Mouse (Mus musculus): Measurements from ENCODE around the gene Cfap74. TPM values are rescaled to one million over a fixed set of nuclear protein-coding genes. Genes with fewer than 3 reads are reported as not detected.

Cfap74 gene
- total RNA-seq (2021), result under 1 TPM; 0.26 to 0.32 TPM
- 0.67 and 0.78 TPM in 2 replicates for polyA plus RNA-seq (2012; rRNA removed)
- long read RNA-seq, result 0 reads

DNA sequence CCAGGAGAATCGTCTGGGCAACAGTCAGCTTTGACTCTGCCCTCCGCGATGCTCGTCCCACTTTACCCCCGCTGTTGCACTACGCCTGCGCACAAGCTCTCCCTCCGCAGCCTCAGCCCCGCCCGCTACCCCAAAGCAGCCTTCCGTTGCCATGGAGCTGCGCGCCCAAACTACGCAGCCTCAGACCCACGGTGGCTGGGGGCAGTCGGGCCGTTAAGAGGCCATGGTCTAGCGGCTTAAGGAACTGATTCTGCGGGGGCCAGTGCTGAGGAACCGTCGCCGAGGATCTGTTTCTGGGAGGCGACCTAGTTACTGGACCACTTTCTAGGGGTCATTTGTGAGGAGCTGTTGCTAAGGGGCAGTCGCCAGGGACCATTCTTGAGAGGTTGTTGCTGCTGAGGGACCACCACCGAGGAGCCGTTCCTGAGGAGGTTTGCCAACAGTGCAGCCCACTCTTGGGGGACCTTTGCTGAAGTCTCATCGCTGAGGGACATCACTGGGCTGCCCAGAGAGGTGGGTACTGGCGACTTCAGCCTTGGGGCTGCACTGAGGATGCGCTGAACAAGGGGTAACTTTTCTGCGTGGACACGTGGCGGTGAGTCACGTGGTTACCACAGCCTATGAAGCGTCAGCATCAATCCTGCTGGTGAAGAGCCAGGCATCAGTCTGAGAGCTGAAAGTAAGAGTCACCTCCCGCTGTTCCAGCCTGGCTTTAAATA lies at the start of gene Cfap74:
Gene Cfap74, plus strand, starts transcription at position 133 of the 719 bp plus-strand sequence.
- H3K36me3 ChIP-seq (ENCODE audit: control insufficient read depth, insufficient read depth, low read length), result no peaks in the 10 kb centered on the region
- peak within 1 kb of the TSS; percentile 41 for H3K4me3 ChIP-seq
- 1% methylated on average over 35 of the region's 35 CpGs for WGBS
- H3K4me1 ChIP-seq (ENCODE audit: control insufficient read depth, insufficient read depth, low read length), result no peaks in the 10 kb centered on the region; the same call in 1 of the 2 replicates
- no peak within 1 kb of the TSS for H3K9ac ChIP-seq (ENCODE audit: low read depth, low read length)
- intact Hi-C loops (cut with DNase I), result no loop called here
- DNase-seq, result peak; percentile 80 to 82
- H3K79me2 ChIP-seq (replicated peaks; ENCODE audit: control insufficient read depth, insufficient read depth, low read length), result no peaks in the 10 kb centered on the region
- H3K27ac ChIP-seq, result no peak within 1 kb of the TSS
- H3K27me3 ChIP-seq (ENCODE audit: control insufficient read depth, insufficient read depth, low read length), result no peaks in the 10 kb centered on the region
- TF ChIP-seq POLR2A (IDR thresholded peaks at IDR 0.05; ENCODE audit: insufficient read depth, low read depth, low read length), result no peak
- TF ChIP-seq EP300 (IDR thresholded peaks at IDR 0.05; ENCODE audit: insufficient read depth, low read depth, low read length), result no peak
- TF ChIP-seq CTCF (IDR thresholded peaks at IDR 0.05), result no peak

- Histone ChIP-seq H3K4me3 (no peak overlapping the region), H3K27me3 (ENCODE audit: control insufficient read depth, insufficient read depth, low read length) (peaks cover 11% of the 10 kb centered on the region), H3K36me3 (ENCODE audit: control insufficient read depth, insufficient read depth, low read length) (no peaks in the 10 kb centered on the region), H3K9ac (ENCODE audit: low read depth, low read length) (no peak overlapping the region), H3K4me1 (ENCODE audit: control insufficient read depth, insufficient read depth, low read length) (no peaks in the 10 kb centered on the region), H3K27ac (no peak overlapping the region), H3K79me2 (replicated peaks; ENCODE audit: control insufficient read depth, insufficient read depth, low read length) (no peaks in the 10 kb centered on the region)
- DNase-seq, result no peak
- intact Hi-C loops (cut with DNase I), result loop anchor here (10.0 kb wide), 1 partner anchor 215 kb away; no protein-coding TSS in a partner anchor
- WGBS, result 39% methylated on average over 12 of the region's 12 CpGs
- TF ChIP-seq CTCF (IDR thresholded peaks at IDR 0.05) (no peak), EP300 (IDR thresholded peaks at IDR 0.05; ENCODE audit: insufficient read depth, low read depth, low read length) (no peak), POLR2A (IDR thresholded peaks at IDR 0.05; ENCODE audit: insufficient read depth, low read depth, low read length) (no peak)
Measured at GRCm38 (mm10) chr4:155359560-155360464, 49.2 kb upstream of the Cfap74 start.

GRCm38 (mm10) chr4:155360856-155361255 lies 48.1 kb upstream of the Cfap74 start:
- WGBS, result 2% methylated on average over 42 of the region's 42 CpGs
- Histone ChIP-seq H3K9ac (ENCODE audit: low read depth, low read length) (0 out of 2 replicates have a peak overlapping the region, but pooled peaks have one; percentile 15), H3K4me3 (peak overlapping the region; percentile 38; the same call in 1 of the 2 replicates), H3K79me2 (replicated peaks; ENCODE audit: control insufficient read depth, insufficient read depth, low read length) (no peaks in the 10 kb centered on the region), H3K36me3 (ENCODE audit: control insufficient read depth, insufficient read depth, low read length) (no peaks in the 10 kb centered on the region), H3K27me3 (ENCODE audit: control insufficient read depth, insufficient read depth, low read length) (peaks cover 11% of the 10 kb centered on the region), H3K27ac (no peak overlapping the region), H3K4me1 (ENCODE audit: control insufficient read depth, insufficient read depth, low read length) (no peaks in the 10 kb centered on the region)
- intact Hi-C loops (cut with DNase I), result loop anchor here (10.0 kb wide), 1 partner anchor 214 kb away; no protein-coding TSS in a partner anchor
- TF ChIP-seq EP300 (IDR thresholded peaks at IDR 0.05; ENCODE audit: insufficient read depth, low read depth, low read length) (no peak), CTCF (IDR thresholded peaks at IDR 0.05) (no peak), POLR2A (IDR thresholded peaks at IDR 0.05; ENCODE audit: insufficient read depth, low read depth, low read length) (no peak)
- no peak for DNase-seq

GRCm38 (mm10) chr4:155361303-155361791 lies 47.6 kb upstream of the Cfap74 start, which contains the start of gene Prkcz:
Gene Prkcz, minus strand, starts transcription at chr4:155361361.
- intact Hi-C loops (cut with DNase I), result loop anchor here (10.0 kb wide), 1 partner anchor 213 kb away; no protein-coding TSS in a partner anchor
- no peaks in the 10 kb centered on the region for H3K36me3 ChIP-seq (ENCODE audit: control insufficient read depth, insufficient read depth, low read length)
- H3K4me3 ChIP-seq, result peak within 1 kb of the TSS; percentile 38
- TF ChIP-seq CTCF (IDR thresholded peaks at IDR 0.05) (no peak), EP300 (IDR thresholded peaks at IDR 0.05; ENCODE audit: insufficient read depth, low read depth, low read length) (no peak), POLR2A (IDR thresholded peaks at IDR 0.05; ENCODE audit: insufficient read depth, low read depth, low read length) (no peak)
- under 1% methylated on average over 47 of the region's 51 CpGs for WGBS
- H3K27ac ChIP-seq, result no peak within 1 kb of the TSS
- H3K79me2 ChIP-seq (replicated peaks; ENCODE audit: control insufficient read depth, insufficient read depth, low read length), result no peaks in the 10 kb centered on the region
- peaks cover 11% of the 10 kb centered on the region for H3K27me3 ChIP-seq (ENCODE audit: control insufficient read depth, insufficient read depth, low read length)
- peak; percentile 66 to 84 for DNase-seq
- 0 out of 2 replicates have a peak within 1 kb of the TSS, but pooled peaks have one; percentile 15 for H3K9ac ChIP-seq (ENCODE audit: low read depth, low read length)
- no peaks in the 10 kb centered on the region for H3K4me1 ChIP-seq (ENCODE audit: control insufficient read depth, insufficient read depth, low read length)

GRCm38 (mm10) chr4:155362443-155362842 lies 46.5 kb upstream of the Cfap74 start:
- no peak for DNase-seq
- 41% methylated on average over 5 of the region's 5 CpGs for WGBS
- Histone ChIP-seq H3K9ac (ENCODE audit: low read depth, low read length) (no peak overlapping the region), H3K4me1 (ENCODE audit: control insufficient read depth, insufficient read depth, low read length) (no peaks in the 10 kb centered on the region), H3K27ac (no peak overlapping the region), H3K27me3 (ENCODE audit: control insufficient read depth, insufficient read depth, low read length) (peaks cover 11% of the 10 kb centered on the region), H3K36me3 (ENCODE audit: control insufficient read depth, insufficient read depth, low read length) (no peaks in the 10 kb centered on the region), H3K79me2 (replicated peaks; ENCODE audit: control insufficient read depth, insufficient read depth, low read length) (no peaks in the 10 kb centered on the region), H3K4me3 (no peak overlapping the region)
- intact Hi-C loops (cut with DNase I), result loop anchor here (10.0 kb wide), 1 partner anchor 212 kb away; no protein-coding TSS in a partner anchor
- TF ChIP-seq POLR2A (IDR thresholded peaks at IDR 0.05; ENCODE audit: insufficient read depth, low read depth, low read length) (no peak), CTCF (IDR thresholded peaks at IDR 0.05) (no peak), EP300 (IDR thresholded peaks at IDR 0.05; ENCODE audit: insufficient read depth, low read depth, low read length) (no peak)
